Mouse (Mus musculus) heart, embryonic 10.5 days (tissue): Measurements from ENCODE around the gene Vps16. TPM values are rescaled to one million over a fixed set of nuclear protein-coding genes. Genes with fewer than 3 reads are reported as not detected.

Experiments used
- DNase-seq: peaks from one replicate; pipeline ENCODE4 v3.0.0-alpha.2; 2017; ENCODE audit warnings: low spot score
- H3K27ac ChIP-seq: fragments of 300-500 bp; sonication (generic); 2 replicates; pipeline ENCODE4 v1.5.1; 2016; ENCODE audit warnings: mild to moderate bottlenecking
- H3K27me3 ChIP-seq: fragments of 300-500 bp; sonication (generic); 2 replicates; pipeline ENCODE4 v1.6.1; 2016; ENCODE audit warnings: mild to moderate bottlenecking; ENCODE audit not compliant: poor library complexity, insufficient read depth, severe bottlenecking
- H3K36me3 ChIP-seq: fragments of 300-500 bp; sonication (generic); 2 replicates; pipeline ENCODE4 v1.6.1; 2016; ENCODE audit warnings: mild to moderate bottlenecking, moderate library complexity
- H3K4me1 ChIP-seq: fragments of 300-500 bp; sonication (generic); 2 replicates; pipeline ENCODE4 v1.6.1; 2016; ENCODE audit warnings: mild to moderate bottlenecking
- H3K4me3 ChIP-seq: fragments of 300-500 bp; sonication (generic); 2 replicates; pipeline ENCODE4 v1.5.1; 2016; ENCODE audit warnings: mild to moderate bottlenecking, moderate library complexity
- H3K9me3 ChIP-seq: fragments of 300-500 bp; sonication (generic); 2 replicates; pipeline ENCODE4 v1.6.1; 2016; ENCODE audit warnings: mild to moderate bottlenecking, moderate library complexity
- WGBS: fragments of 180-500 bp; shearing (Covaris S2); methylation state at CpG from one replicate; pipeline ENCODE4 v1.1.7; 2016; 5-methylcytosine and 5-hydroxymethylcytosine counted together
- polyA plus RNA-seq: library from polyadenylated mRNA; unstranded; fragments of >200 nt; fragmentation: Nextera tagmentation; extraction: Ambion mirVana; gene quantifications from 2 replicates; pipeline ENCODE4 v1.2.1, GENCODE M21; 2016

Vps16 gene
- polyA plus RNA-seq, 1 experiment from 2014 or later: 91.1 TPM

DNA sequence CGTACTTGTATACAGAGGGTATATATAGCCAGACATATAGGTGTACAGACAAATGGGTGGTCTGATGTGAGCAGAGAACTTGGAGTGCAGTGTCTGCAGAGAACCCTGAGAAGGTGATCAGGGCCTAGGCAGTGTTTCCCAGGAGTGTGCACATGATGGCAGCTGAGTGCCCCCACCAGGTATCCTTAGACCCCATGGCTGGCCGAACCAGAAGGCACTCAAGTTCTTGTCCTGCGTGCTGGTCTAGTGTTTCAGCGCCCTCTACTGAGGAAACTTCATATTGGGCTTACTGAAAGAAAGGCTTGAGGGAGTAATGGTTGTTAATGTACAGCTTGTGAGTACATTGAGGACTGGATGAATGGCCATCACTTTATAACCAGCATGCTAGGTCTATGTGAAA, 9.0 kb downstream of the Vps16 start:
- 25% methylated on average over 4 of the region's 4 CpGs for WGBS
- Histone ChIP-seq H3K9me3 (no peaks in the 10 kb centered on the region), H3K4me1 (no peaks in the 10 kb centered on the region; the same call in 1 of the 2 replicates), H3K36me3 (peaks cover 17% of the 10 kb centered on the region), H3K27ac (no peak overlapping the region), H3K27me3 (no peaks in the 10 kb centered on the region), H3K4me3 (no peak overlapping the region)
- DNase-seq: no peak

DNA sequence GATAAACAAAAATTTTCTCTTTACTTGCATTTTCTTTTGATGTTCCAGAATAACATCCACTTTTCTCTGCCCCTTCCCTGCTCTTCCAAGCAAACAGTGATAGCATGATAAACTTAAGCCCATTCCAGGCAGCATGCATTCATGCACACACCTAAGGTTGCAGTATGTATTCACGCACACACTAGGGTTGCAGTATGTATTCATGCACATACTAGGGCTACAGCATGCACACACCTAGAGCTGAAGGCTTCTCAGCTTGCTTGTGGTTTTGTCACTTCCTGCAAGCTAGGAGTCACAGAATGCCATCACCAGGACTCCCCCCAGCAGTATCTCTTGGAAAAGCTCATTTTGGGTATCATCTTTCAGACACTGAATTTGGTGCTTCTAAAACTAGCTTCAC, 12.6 kb downstream of the Vps16 start:
- WGBS: 92% methylated on average over 1 of the region's 1 CpGs
- DNase-seq: no peak
- H3K4me1 ChIP-seq: no peaks in the 10 kb centered on the region
- H3K36me3 ChIP-seq: peaks cover 51% of the 10 kb centered on the region
- H3K4me3 ChIP-seq: no peak overlapping the region
- no peak overlapping the region for H3K27ac ChIP-seq
- H3K27me3 ChIP-seq: no peaks in the 10 kb centered on the region
- no peaks in the 10 kb centered on the region for H3K9me3 ChIP-seq

- Histone ChIP-seq H3K4me1 (no peaks in the 10 kb centered on the region), H3K27me3 (no peaks in the 10 kb centered on the region), H3K36me3 (peaks cover 69% of the 10 kb centered on the region), H3K4me3 (no peak overlapping the region), H3K27ac (no peak overlapping the region), H3K9me3 (no peaks in the 10 kb centered on the region)
- WGBS: 94% methylated on average over 3 of the region's 3 CpGs
- DNase-seq: no peak
These were observed 14.7 kb downstream of the Vps16 start for GRCm38 (mm10) chr2:130438861-130439260.

- 89% methylated on average over 4 of the region's 4 CpGs for WGBS
- H3K4me3 ChIP-seq: no peak overlapping the region
- H3K9me3 ChIP-seq: no peaks in the 10 kb centered on the region
- no peak overlapping the region for H3K27ac ChIP-seq
- DNase-seq: no peak
- no peaks in the 10 kb centered on the region for H3K27me3 ChIP-seq
- no peaks in the 10 kb centered on the region for H3K4me1 ChIP-seq
- peaks cover 76% of the 10 kb centered on the region for H3K36me3 ChIP-seq
These were observed 15.8 kb downstream of the Vps16 start for GRCm38 (mm10) chr2:130439840-130440480.

- no peaks in the 10 kb centered on the region for H3K9me3 ChIP-seq
- no peak overlapping the region for H3K27ac ChIP-seq
- 80% methylated on average over 10 of the region's 10 CpGs for WGBS
- H3K27me3 ChIP-seq: no peaks in the 10 kb centered on the region
- peaks cover 75% of the 10 kb centered on the region for H3K36me3 ChIP-seq
- no peak overlapping the region for H3K4me3 ChIP-seq
- no peak for DNase-seq
- no peaks in the 10 kb centered on the region for H3K4me1 ChIP-seq
These were observed 18.0 kb downstream of the Vps16 start for GRCm38 (mm10) chr2:130442162-130442561.

GRCm38 (mm10) chr2:130448449-130448848, 24.3 kb downstream of the Vps16 start:
- Histone ChIP-seq H3K4me1 (peaks cover 27% of the 10 kb centered on the region), H3K36me3 (peaks cover 12% of the 10 kb centered on the region), H3K27ac (no peak overlapping the region), H3K27me3 (peaks cover 10% of the 10 kb centered on the region; the same call in 1 of the 2 replicates), H3K9me3 (no peaks in the 10 kb centered on the region), H3K4me3 (no peak overlapping the region)
- no peak for DNase-seq

- H3K36me3 ChIP-seq: peaks cover 4% of the 10 kb centered on the region
- H3K4me1 ChIP-seq: peaks cover 28% of the 10 kb centered on the region
- no peak overlapping the region for H3K27ac ChIP-seq
- no peak for DNase-seq
- 11% methylated on average over 17 of the region's 17 CpGs for WGBS
- peak overlapping the region; percentile 80 for H3K4me3 ChIP-seq
- no peaks in the 10 kb centered on the region for H3K9me3 ChIP-seq
- peaks cover 10% of the 10 kb centered on the region; the same call in 1 of the 2 replicates for H3K27me3 ChIP-seq
These were observed 25.1 kb downstream of the Vps16 start for GRCm38 (mm10) chr2:130449021-130449793.

DNA sequence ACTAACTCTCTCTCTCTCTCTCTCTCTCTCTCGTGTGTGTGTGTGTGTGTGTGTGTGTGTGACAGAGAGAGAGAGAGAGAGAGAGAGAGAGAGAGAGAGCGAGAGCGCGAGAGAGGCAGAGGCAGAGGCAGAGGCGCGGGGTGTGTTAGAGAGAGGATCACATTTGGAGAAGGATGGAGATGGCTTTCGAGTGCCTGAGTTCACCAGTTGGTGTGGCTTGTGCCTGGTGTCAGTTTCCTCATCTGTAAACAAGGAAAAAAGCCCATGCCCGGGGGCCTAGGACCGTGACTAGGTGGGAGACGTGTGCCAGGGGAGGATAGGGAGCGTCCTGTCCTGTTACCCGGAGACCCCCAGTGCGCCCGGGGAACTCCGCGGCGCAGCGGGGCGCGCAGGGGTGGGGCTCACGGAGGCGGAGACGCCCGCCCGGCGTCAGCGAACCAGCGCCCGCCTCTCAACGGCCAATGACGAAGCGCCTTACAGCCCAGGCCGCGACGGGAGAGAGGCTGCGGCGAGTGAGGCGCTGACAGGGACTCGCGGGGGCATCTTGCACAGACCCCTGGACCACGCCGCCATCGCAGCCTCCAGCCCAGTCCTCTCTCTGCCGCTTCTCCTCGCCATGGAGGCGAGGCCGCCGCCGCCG, 25.8 kb downstream of the Vps16 start, which contains the start of gene Ptpra:
Ptpra (plus strand) TSS at position 485 of the 640 bp plus-strand sequence.
- peak within 1 kb of the TSS; percentile 80 for H3K4me3 ChIP-seq
- peaks cover 34% of the 10 kb centered on the region for H3K4me1 ChIP-seq
- 1% methylated on average over 49 of the region's 50 CpGs for WGBS
- H3K27me3 ChIP-seq: peaks cover 10% of the 10 kb centered on the region; the same call in 1 of the 2 replicates
- H3K36me3 ChIP-seq: no peaks in the 10 kb centered on the region
- peak within 1 kb of the TSS; percentile 92 for H3K27ac ChIP-seq
- H3K9me3 ChIP-seq: no peaks in the 10 kb centered on the region
- peak; percentile 95 for DNase-seq

- peak; percentile 88 for DNase-seq
- H3K9me3 ChIP-seq: no peaks in the 10 kb centered on the region
- peaks cover 37% of the 10 kb centered on the region for H3K4me1 ChIP-seq
- WGBS: under 1% methylated on average over 47 of the region's 47 CpGs
- peak overlapping the region; percentile 92 for H3K27ac ChIP-seq
- peaks cover 10% of the 10 kb centered on the region; the same call in 1 of the 2 replicates for H3K27me3 ChIP-seq
- H3K4me3 ChIP-seq: peak overlapping the region; percentile 80
- H3K36me3 ChIP-seq: no peaks in the 10 kb centered on the region
These were observed 26.3 kb downstream of the Vps16 start for GRCm38 (mm10) chr2:130450434-130450796.

GRCm38 (mm10) chr2:130451086-130451726, 27.1 kb downstream of the Vps16 start:
- 66% methylated on average over 14 of the region's 14 CpGs for WGBS

GRCm38 (mm10) chr2:130451727-130452090, 27.6 kb downstream of the Vps16 start:
- peaks cover 43% of the 10 kb centered on the region for H3K4me1 ChIP-seq
- WGBS: 52% methylated on average over 3 of the region's 3 CpGs
- no peaks in the 10 kb centered on the region for H3K36me3 ChIP-seq
- H3K4me3 ChIP-seq: peak overlapping the region; percentile 80
- no peak for DNase-seq
- H3K9me3 ChIP-seq: no peaks in the 10 kb centered on the region
- H3K27ac ChIP-seq: no peak overlapping the region
- peaks cover 10% of the 10 kb centered on the region; the same call in 1 of the 2 replicates for H3K27me3 ChIP-seq

More at GRCm38 (mm10) chr2:130451086-130451726, 27.1 kb downstream of the Vps16 start:
- H3K9me3 ChIP-seq: no peaks in the 10 kb centered on the region
- H3K4me3 ChIP-seq: peak overlapping the region; percentile 80
- H3K27me3 ChIP-seq: peaks cover 10% of the 10 kb centered on the region; the same call in 1 of the 2 replicates
- no peaks in the 10 kb centered on the region for H3K36me3 ChIP-seq
- H3K27ac ChIP-seq: peak overlapping the region; percentile 92; the same call in 1 of the 2 replicates
- peaks cover 40% of the 10 kb centered on the region for H3K4me1 ChIP-seq
- DNase-seq: no peak

GRCm38 (mm10) chr2:130452266-130452665, 28.1 kb downstream of the Vps16 start:
- Histone ChIP-seq H3K27ac (no peak overlapping the region), H3K4me3 (no peak overlapping the region), H3K9me3 (no peaks in the 10 kb centered on the region), H3K4me1 (peaks cover 49% of the 10 kb centered on the region), H3K36me3 (no peaks in the 10 kb centered on the region), H3K27me3 (peaks cover 10% of the 10 kb centered on the region; the same call in 1 of the 2 replicates)
- DNase-seq: no peak
- 41% methylated on average over 2 of the region's 2 CpGs for WGBS
